Mouse (Mus musculus): Measurements from ENCODE around the gene Paf1.

DNA sequence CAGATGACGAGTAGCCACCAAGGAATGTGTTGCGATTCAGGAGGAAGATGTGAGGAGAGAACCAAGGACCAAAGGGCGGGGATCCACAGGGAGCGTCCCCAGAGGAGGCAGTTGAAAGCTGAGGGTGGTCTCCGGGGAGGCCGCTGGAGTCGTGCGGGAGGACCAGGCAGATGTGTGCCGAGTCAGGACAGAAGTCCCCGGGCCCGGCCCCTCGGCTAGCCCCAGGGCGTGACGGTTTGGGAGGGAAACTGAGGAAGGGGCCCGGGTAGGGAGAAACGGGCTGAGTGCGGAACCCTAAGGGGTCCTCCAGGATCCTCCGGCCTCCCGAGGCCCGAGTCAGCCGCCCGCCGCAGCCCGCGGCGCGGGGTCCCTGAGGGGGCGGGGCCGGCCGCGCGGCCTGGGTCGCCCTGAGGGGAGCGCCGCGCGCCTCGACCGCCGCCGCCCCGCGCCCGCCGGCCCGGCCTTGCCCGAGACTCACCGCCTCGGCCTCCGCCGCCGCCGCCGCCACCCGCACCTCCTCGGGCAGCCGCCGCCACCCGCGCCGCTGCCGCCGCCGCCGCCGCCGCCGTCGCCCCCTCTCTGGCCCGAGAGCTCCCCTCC lies 43.0 kb downstream of the Paf1 start:
- TF ChIP-seq TAL1 (IDR thresholded peaks at IDR 0.05; ENCODE audit: low read length) (no peak), GATA1 (IDR thresholded peaks at IDR 0.05; ENCODE audit: low read length) (no peak)

Measured in erythroblast, embryonic 14.5 days (primary cell).